Mouse (Mus musculus) bone marrow, adult 2 months (tissue): Measurements from ENCODE around the gene Lmo7.

Experiments used
- CTCF ChIP-seq: fragments of 200-500 bp; IDR thresholded peaks from 2 replicates; pipeline ENCODE4 v1.5.1; 2011; ENCODE audit warnings: low read length, control low read depth; ENCODE audit not compliant: control insufficient read depth, insufficient read depth
- POLR2A ChIP-seq: fragments of 200-500 bp; IDR thresholded peaks from 2 replicates; pipeline ENCODE4 v1.6.1; 2011; ENCODE audit warnings: low read depth, mild to moderate bottlenecking, control low read depth, low read length, borderline replicate concordance; ENCODE audit not compliant: control insufficient read depth

DNA sequence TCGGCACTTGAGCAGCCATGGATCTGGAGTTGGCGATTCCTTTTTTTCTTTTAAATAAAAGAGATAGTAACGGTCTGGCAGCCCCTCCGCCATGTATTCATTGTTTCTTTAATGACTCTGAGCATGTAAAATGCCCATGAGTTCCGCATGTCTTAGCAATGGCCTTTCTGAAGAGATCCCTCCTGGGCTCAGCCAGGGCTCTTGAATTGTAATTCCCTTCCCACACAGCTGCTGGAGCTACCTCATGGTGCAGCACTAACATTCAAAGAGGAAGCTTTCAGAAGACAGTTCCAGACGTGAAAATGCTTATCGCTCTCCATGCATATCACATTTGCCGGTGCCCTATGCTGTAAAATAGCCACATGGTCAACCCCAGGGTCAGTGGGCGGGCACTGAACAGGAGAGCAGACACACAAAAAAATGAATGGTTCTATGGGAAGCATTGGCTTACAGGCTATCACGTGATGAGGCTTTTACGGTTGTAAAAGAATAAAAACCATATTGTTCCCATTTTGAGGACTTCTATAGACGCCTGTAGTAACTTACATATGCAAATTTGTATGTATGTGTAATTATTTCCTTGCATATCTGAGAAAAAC is 198.0 kb downstream of the Lmo7 start:
- TF ChIP-seq CTCF (no peak), POLR2A (no peak)
